Mouse (Mus musculus) kidney, adult 2 months (tissue): ENCODE measurements around the gene Trim2.

Experiments
- CTCF ChIP-seq: fragments of 200-500 bp; conservative IDR thresholded peaks from 2 replicates; pipeline ENCODE4 v1.5.1; 2011; ENCODE audit warnings: low read depth, mild to moderate bottlenecking, control low read depth, low read length, moderate library complexity, mixed read lengths; ENCODE audit not compliant: insufficient read depth, insufficient read length
- POLR2A ChIP-seq: fragments of 200-500 bp; IDR thresholded peaks from one replicate; pipeline ENCODE4 v1.6.1; 2011; ENCODE audit warnings: low read depth, low read length, control low read depth

DNA sequence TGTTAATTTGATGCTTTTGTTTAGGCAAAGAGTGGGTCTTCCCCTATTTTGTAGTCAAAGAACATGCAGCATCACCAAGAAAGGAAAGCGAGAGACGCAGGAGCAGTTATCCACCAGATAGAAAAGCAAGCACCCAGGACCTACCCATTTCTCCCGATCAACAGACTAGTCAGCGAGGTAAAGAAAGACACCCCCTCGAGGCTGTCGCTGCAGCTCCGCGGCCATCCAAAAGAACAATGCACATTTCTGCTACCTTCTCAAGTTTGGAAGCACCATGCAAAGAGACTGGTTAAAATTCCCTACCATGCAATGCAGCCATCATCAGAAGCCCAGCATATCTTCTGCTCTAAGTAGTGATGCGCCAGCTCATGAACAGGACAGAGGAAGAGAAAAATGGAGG, 86.4 kb downstream of the Trim2 start:
- no peak for TF ChIP-seq POLR2A
- no peak for TF ChIP-seq CTCF
